Mouse (Mus musculus) ES-E14 (cell line): ENCODE measurements around the gene Thumpd2. TPM values are rescaled to one million over a fixed set of nuclear protein-coding genes. Genes with fewer than 3 reads are reported as not detected.

ENCODE experiments used
- DNase-seq: peaks from one replicate; pipeline ENCODE4 v3.0.0-alpha.2; 2013; ENCODE audit warnings: low read depth, low spot score
- H3K27ac ChIP-seq: 2 replicates; pipeline ENCODE4 v1.5.1; 2012; ENCODE audit warnings: low read depth, mild to moderate bottlenecking, low read length, moderate library complexity, mixed read lengths; ENCODE audit not compliant: poor library complexity, insufficient read depth, severe bottlenecking
- H3K36me3 ChIP-seq: 2 replicates; pipeline ENCODE4 v1.6.1; 2012; ENCODE audit warnings: mild to moderate bottlenecking, low read length, moderate library complexity, mixed read lengths; ENCODE audit not compliant: control insufficient read depth, poor library complexity, insufficient read depth, severe bottlenecking
- H3K4me1 ChIP-seq, 2 experiments: fragments of 150-350 bp in 1 of 2; sonication (generic) in 1 of 2; 2 replicates each; pipeline ENCODE4 v1.6.1; 2012; ENCODE audit warnings: low read length in 2 of 2, mild to moderate bottlenecking in 1 of 2, mixed read lengths in 1 of 2; ENCODE audit not compliant: control insufficient read depth in 2 of 2, insufficient read depth in 2 of 2, poor library complexity in 1 of 2
- H3K4me3 ChIP-seq, 2 experiments: fragments of 150-350 bp in 1 of 2; sonication (generic) in 1 of 2; 2 replicates each; pipeline ENCODE4 v1.5.1; 2012; ENCODE audit warnings: low read length in 2 of 2, low read depth in 1 of 2, mild to moderate bottlenecking in 1 of 2, mixed read lengths in 1 of 2; ENCODE audit not compliant: insufficient read depth in 1 of 2, poor library complexity in 1 of 2, severe bottlenecking in 1 of 2
- H3K9ac ChIP-seq: 2 replicates; pipeline ENCODE4 v1.6.1; 2012; ENCODE audit warnings: low read depth, mild to moderate bottlenecking, low read length, mixed read lengths; ENCODE audit not compliant: poor library complexity, insufficient read depth, severe bottlenecking
- H3K9me3 ChIP-seq: fragments of 150-350 bp; sonication (generic); 2 replicates; pipeline ENCODE4 v1.6.1; 2012; ENCODE audit warnings: low read depth, mild to moderate bottlenecking, low read length; ENCODE audit not compliant: control insufficient read depth, insufficient read depth
- CHD2 ChIP-seq: IDR thresholded peaks from 2 replicates; pipeline ENCODE4 v1.6.1; 2014; ENCODE audit warnings: mild to moderate bottlenecking, low read depth, low read length, inconsistent platforms
- HCFC1 ChIP-seq: IDR thresholded peaks from 2 replicates; pipeline ENCODE4 v1.6.1; 2012; ENCODE audit warnings: low read length, inconsistent platforms, borderline replicate concordance; ENCODE audit not compliant: insufficient read depth
- MAFK ChIP-seq: IDR thresholded peaks from 2 replicates; pipeline ENCODE4 v1.6.1; 2014; ENCODE audit warnings: mild to moderate bottlenecking, low read depth, low read length, inconsistent platforms; ENCODE audit not compliant: insufficient read depth
- ZC3H11A ChIP-seq: IDR thresholded peaks from 2 replicates; pipeline ENCODE4 v1.6.1; 2012; ENCODE audit warnings: low read depth, mild to moderate bottlenecking, inconsistent platforms, low read length, borderline replicate concordance
- ZNF384 ChIP-seq: IDR thresholded peaks from 2 replicates; pipeline ENCODE4 v1.6.1; 2012; ENCODE audit warnings: low read depth, low read length, inconsistent platforms
- in situ Hi-C, 2 experiments: fragments of 600-800 bp; cut with MboI; formaldehyde crosslinking; loops; one replicate each; pipeline ENCODE4 v1.15.1; 2025; ENCODE audit warnings: low sequenced_read_pairs in 2 of 2, inconsistent platforms in 1 of 2; ENCODE audit not compliant: unreplicated experiment in 2 of 2
- total RNA-seq: library from RNA; depleted of rRNA; stranded (reverse); fragments of 300-350 nt; gene quantifications from 2 replicates; pipeline ENCODE4 v1.2.3, GENCODE M21; 2012

Thumpd2 gene
- total RNA-seq, 1 experiment: 7.1 TPM

DNA sequence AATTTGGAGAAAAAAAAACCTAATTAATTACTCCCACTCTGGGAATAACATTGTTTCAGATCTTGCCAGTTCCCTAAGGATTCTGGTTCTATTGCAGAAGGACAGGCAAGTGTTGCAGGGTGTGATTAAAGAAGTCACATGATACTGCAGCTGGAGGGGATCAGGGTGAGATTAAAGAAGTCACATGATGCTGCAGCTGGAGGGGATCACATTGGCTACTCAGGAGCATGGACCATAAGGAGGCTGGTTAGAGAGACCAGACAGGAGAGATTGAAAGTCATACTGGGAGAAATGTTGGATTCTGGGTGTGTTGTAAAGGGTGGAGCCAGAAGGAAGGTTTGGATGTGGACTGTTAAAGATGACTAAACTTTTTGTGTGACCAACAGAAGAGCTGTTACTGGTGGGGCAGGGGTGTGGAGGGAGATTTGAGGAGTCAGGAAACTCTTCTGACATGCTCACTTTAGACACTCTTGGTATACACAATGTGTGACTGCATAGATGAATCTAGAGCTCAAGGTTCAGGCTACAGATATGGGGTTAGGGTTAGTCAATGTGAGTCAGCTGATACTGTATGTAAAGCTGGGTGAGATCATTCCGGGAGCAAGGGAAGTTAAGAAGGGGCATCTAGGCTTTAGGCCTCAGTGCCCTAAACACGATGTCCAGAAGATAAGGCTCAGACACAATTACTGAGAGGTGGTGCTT, 26.0 kb downstream of the Thumpd2 start:
- TF ChIP-seq MAFK: no peak
- no peak for TF ChIP-seq CHD2
- no peak for TF ChIP-seq ZC3H11A
- no peak for TF ChIP-seq ZNF384
- TF ChIP-seq HCFC1: no peak
- H3K36me3 ChIP-seq: peaks cover 28% of the 10 kb centered on the region

DNA sequence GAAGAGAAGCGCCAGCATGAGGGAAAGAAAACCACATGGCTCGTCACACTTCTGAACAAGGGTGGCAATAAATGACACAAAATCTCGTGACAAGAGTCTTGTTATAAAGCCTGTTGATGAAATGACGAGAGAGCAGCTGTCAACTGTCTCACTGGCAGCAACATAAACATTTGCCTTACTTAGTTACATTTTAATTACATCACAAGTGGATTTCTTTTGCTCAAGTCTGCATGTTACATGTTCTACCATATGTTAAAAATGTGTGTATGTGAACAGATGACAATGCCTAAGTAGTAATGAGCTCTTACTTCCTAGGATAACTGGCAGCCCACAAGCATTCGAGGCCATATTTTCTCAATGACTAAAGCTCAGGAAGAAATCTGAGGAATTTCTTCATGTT, 29.5 kb downstream of the Thumpd2 start:
- in situ Hi-C loops: no loop called here
- DNase-seq: no peak
- H3K9me3 ChIP-seq: no peaks in the 10 kb centered on the region
- peaks cover 27% of the 10 kb centered on the region for H3K36me3 ChIP-seq
- TF ChIP-seq ZNF384: no peak
- no peak for TF ChIP-seq HCFC1
- TF ChIP-seq CHD2: no peak
- TF ChIP-seq ZC3H11A: no peak
- no peak for TF ChIP-seq MAFK
- H3K4me1 ChIP-seq: no peaks in the 10 kb centered on the region
- H3K9ac ChIP-seq: no peak overlapping the region
- no peak overlapping the region for H3K4me3 ChIP-seq
- no peak overlapping the region for H3K27ac ChIP-seq

More for the DNA sequence above, 26.0 kb downstream of the Thumpd2 start:
- no peak overlapping the region for H3K9ac ChIP-seq
- in situ Hi-C loops: no loop called here
- H3K9me3 ChIP-seq: no peaks in the 10 kb centered on the region
- no peak overlapping the region for H3K27ac ChIP-seq
- no peaks in the 10 kb centered on the region for H3K4me1 ChIP-seq
- DNase-seq: no peak
- no peak overlapping the region for H3K4me3 ChIP-seq

DNA sequence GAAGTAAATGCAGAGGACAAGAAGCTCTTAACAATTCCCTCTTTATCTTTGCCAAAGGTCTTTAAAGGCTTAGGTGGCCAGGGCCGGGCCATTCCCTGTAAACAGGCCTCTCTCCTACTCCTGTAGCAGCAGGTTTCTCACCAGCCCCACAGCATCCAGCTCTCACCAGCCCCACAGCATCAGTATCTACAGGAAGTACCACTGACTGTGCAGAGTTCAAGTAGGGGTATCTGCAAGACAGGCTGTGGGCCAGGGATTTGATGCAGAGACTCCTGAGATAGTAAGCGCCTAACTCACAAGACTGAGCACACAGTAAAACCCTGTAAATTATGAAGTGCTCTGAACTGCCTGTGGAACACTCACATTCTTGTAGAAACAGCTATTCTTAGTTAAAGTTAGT, 31.9 kb downstream of the Thumpd2 start:
- peaks cover 16% of the 10 kb centered on the region for H3K36me3 ChIP-seq

DNA sequence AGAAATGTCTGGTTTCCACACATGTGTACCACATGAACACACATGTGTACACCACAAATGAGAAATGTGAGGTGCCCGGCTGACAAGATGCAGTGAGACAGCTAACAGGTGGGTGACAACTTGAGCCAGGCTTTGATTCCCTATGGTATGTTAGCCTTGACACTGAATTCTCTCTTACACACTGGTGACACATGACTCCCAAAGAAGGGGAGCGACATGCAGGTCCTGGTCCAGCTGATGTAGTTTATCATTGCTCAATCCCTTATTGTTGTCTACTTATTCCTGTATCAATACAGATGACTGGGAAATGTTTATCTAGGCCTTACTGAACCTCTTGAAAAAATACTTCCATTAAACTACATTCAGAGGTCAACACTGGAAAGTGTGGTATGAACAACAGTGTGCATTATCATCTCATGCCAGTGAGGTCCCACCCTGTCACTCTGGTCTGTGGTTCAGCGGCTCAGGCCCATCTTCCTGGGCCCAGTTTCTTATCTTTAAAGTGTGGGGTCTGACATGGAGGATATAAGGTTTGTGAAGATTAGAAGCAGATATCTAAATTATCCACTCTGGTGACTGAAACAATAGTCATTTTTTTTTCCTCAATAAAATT, 32.9 kb downstream of the Thumpd2 start:
- in situ Hi-C loops: no loop called here
- no peaks in the 10 kb centered on the region for H3K4me1 ChIP-seq
- H3K36me3 ChIP-seq: peaks cover 14% of the 10 kb centered on the region

More for the DNA sequence above, 31.9 kb downstream of the Thumpd2 start:
- Histone ChIP-seq H3K4me3 (no peak overlapping the region), H3K9me3 (no peaks in the 10 kb centered on the region), H3K9ac (no peak overlapping the region), H3K27ac (no peak overlapping the region), H3K4me1 (no peaks in the 10 kb centered on the region)
- DNase-seq: no peak
- TF ChIP-seq MAFK (no peak), ZC3H11A (no peak), HCFC1 (no peak), CHD2 (no peak), ZNF384 (no peak)
- in situ Hi-C loops: no loop called here

More for the DNA sequence above, 32.9 kb downstream of the Thumpd2 start:
- Histone ChIP-seq H3K27ac (no peak overlapping the region), H3K4me3 (no peak overlapping the region), H3K9ac (no peak overlapping the region), H3K9me3 (no peaks in the 10 kb centered on the region)
- no peak for DNase-seq
- TF ChIP-seq MAFK (no peak), CHD2 (no peak), ZC3H11A (no peak), ZNF384 (no peak), HCFC1 (no peak)
